Mouse (Mus musculus): ENCODE measurements around the gene Zc3h7b. TPM values are rescaled to one million over a fixed set of nuclear protein-coding genes. Genes with fewer than 3 reads are reported as not detected.

The Zc3h7b gene
- polyA plus RNA-seq, 1 experiment from 2014 or later: 26.6 TPM

GRCm38 (mm10) chr15:81836966-81837920, 92.4 kb downstream of the Zc3h7b start:
- ATAC-seq (ENCODE audit: insufficient number of reproducible peaks, insufficient read depth, low FRiP score, low read depth): no peak
- Histone ChIP-seq H3K9me3 (ENCODE audit: control insufficient read depth, low read length) (no peaks in the 10 kb centered on the region), H3K27ac (replicated peaks in 1 of 2; ENCODE audit: control insufficient read depth in 1 of 2, insufficient read depth in 1 of 2, low read depth in 2 of 2, low read length in 2 of 2) (peak overlapping the region in 1 of 2 experiments; percentile 62; a peak in 1 of 4 replicates), H3K4me1 (ENCODE audit: control insufficient read depth in 2 of 2, insufficient read depth in 2 of 2, low read length in 2 of 2) (peaks cover 29 to 47% of the 10 kb centered on the region in 2 experiments), H3K27me3 (ENCODE audit: control insufficient read depth, insufficient read depth, low read length) (no peaks in the 10 kb centered on the region), H3K36me3 (ENCODE audit: control insufficient read depth, insufficient read depth, low read length) (no peaks in the 10 kb centered on the region), H3K4me3 (ENCODE audit: control insufficient read depth in 1 of 2, insufficient read depth in 1 of 2, low read depth in 1 of 2, low read length in 2 of 2) (peak overlapping the region in 1 of 2 experiments; percentile 36; a peak in 1 of 4 replicates), H3K4me2 (ENCODE audit: low read length) (peak overlapping the region; percentile 73), H3K9ac (ENCODE audit: low read length) (peak overlapping the region; percentile 68)
- 58% methylated on average over 7 of the region's 7 CpGs for WGBS

- Histone ChIP-seq H3K4me3 (ENCODE audit: control insufficient read depth in 1 of 2, insufficient read depth in 1 of 2, low read depth in 1 of 2, low read length in 2 of 2) (no peak overlapping the region), H3K27me3 (ENCODE audit: control insufficient read depth, insufficient read depth, low read length) (no peaks in the 10 kb centered on the region), H3K27ac (replicated peaks in 1 of 2; ENCODE audit: control insufficient read depth in 1 of 2, insufficient read depth in 1 of 2, low read depth in 2 of 2, low read length in 2 of 2) (no peak overlapping the region), H3K4me2 (ENCODE audit: low read length) (no peak overlapping the region), H3K9me3 (ENCODE audit: control insufficient read depth, low read length) (no peaks in the 10 kb centered on the region), H3K36me3 (ENCODE audit: control insufficient read depth, insufficient read depth, low read length) (no peaks in the 10 kb centered on the region), H3K9ac (ENCODE audit: low read length) (no peak overlapping the region), H3K4me1 (ENCODE audit: control insufficient read depth in 2 of 2, insufficient read depth in 2 of 2, low read length in 2 of 2) (peaks cover 29 to 43% of the 10 kb centered on the region in 2 experiments)
- 68% methylated on average over 14 of the region's 14 CpGs for WGBS
- ATAC-seq (ENCODE audit: insufficient number of reproducible peaks, insufficient read depth, low FRiP score, low read depth): no peak
These were observed 93.8 kb downstream of the Zc3h7b start for GRCm38 (mm10) chr15:81838554-81839235.

GRCm38 (mm10) chr15:81839634-81840033, 94.8 kb downstream of the Zc3h7b start:
- H3K36me3 ChIP-seq (ENCODE audit: control insufficient read depth, insufficient read depth, low read length): no peaks in the 10 kb centered on the region
- peaks cover 22 to 34% of the 10 kb centered on the region in 2 experiments for H3K4me1 ChIP-seq (ENCODE audit: control insufficient read depth in 2 of 2, insufficient read depth in 2 of 2, low read length in 2 of 2)
- H3K4me3 ChIP-seq (ENCODE audit: control insufficient read depth in 1 of 2, insufficient read depth in 1 of 2, low read depth in 1 of 2, low read length in 2 of 2): no peak overlapping the region
- WGBS: 44% methylated on average over 5 of the region's 5 CpGs
- H3K9me3 ChIP-seq (ENCODE audit: control insufficient read depth, low read length): no peaks in the 10 kb centered on the region
- H3K27ac ChIP-seq (replicated peaks in 1 of 2; ENCODE audit: control insufficient read depth in 1 of 2, insufficient read depth in 1 of 2, low read depth in 2 of 2, low read length in 2 of 2): peak overlapping the region; percentile 46 to 67
- peak; percentile 82 for ATAC-seq (ENCODE audit: insufficient number of reproducible peaks, insufficient read depth, low FRiP score, low read depth)
- no peak overlapping the region for H3K4me2 ChIP-seq (ENCODE audit: low read length)
- no peaks in the 10 kb centered on the region for H3K27me3 ChIP-seq (ENCODE audit: control insufficient read depth, insufficient read depth, low read length)
- H3K9ac ChIP-seq (ENCODE audit: low read length): peak overlapping the region; percentile 34; the same call in 1 of the 2 replicates

GRCm38 (mm10) chr15:81840306-81840705, 95.4 kb downstream of the Zc3h7b start:
- WGBS: 89% methylated on average over 7 of the region's 7 CpGs
- Histone ChIP-seq H3K4me1 (ENCODE audit: control insufficient read depth in 2 of 2, insufficient read depth in 2 of 2, low read length in 2 of 2) (peaks cover 22 to 33% of the 10 kb centered on the region in 2 experiments), H3K9ac (ENCODE audit: low read length) (no peak overlapping the region), H3K36me3 (ENCODE audit: control insufficient read depth, insufficient read depth, low read length) (no peaks in the 10 kb centered on the region), H3K4me2 (ENCODE audit: low read length) (no peak overlapping the region), H3K4me3 (ENCODE audit: control insufficient read depth in 1 of 2, insufficient read depth in 1 of 2, low read depth in 1 of 2, low read length in 2 of 2) (no peak overlapping the region), H3K27me3 (ENCODE audit: control insufficient read depth, insufficient read depth, low read length) (no peaks in the 10 kb centered on the region), H3K27ac (replicated peaks in 1 of 2; ENCODE audit: control insufficient read depth in 1 of 2, insufficient read depth in 1 of 2, low read depth in 2 of 2, low read length in 2 of 2) (peak overlapping the region in 1 of 2 experiments; percentile 67; a peak in 1 of 4 replicates), H3K9me3 (ENCODE audit: control insufficient read depth, low read length) (no peaks in the 10 kb centered on the region)
- ATAC-seq (ENCODE audit: insufficient number of reproducible peaks, insufficient read depth, low FRiP score, low read depth): no peak

GRCm38 (mm10) chr15:81842275-81842674, 97.4 kb downstream of the Zc3h7b start:
- Histone ChIP-seq H3K4me3 (ENCODE audit: control insufficient read depth in 1 of 2, insufficient read depth in 1 of 2, low read depth in 1 of 2, low read length in 2 of 2) (no peak overlapping the region), H3K36me3 (ENCODE audit: control insufficient read depth, insufficient read depth, low read length) (peaks cover 5% of the 10 kb centered on the region), H3K9ac (ENCODE audit: low read length) (no peak overlapping the region), H3K4me2 (ENCODE audit: low read length) (no peak overlapping the region), H3K27ac (replicated peaks in 1 of 2; ENCODE audit: control insufficient read depth in 1 of 2, insufficient read depth in 1 of 2, low read depth in 2 of 2, low read length in 2 of 2) (no peak overlapping the region), H3K4me1 (ENCODE audit: control insufficient read depth in 2 of 2, insufficient read depth in 2 of 2, low read length in 2 of 2) (peaks cover 18 to 23% of the 10 kb centered on the region in 2 experiments), H3K27me3 (ENCODE audit: control insufficient read depth, insufficient read depth, low read length) (no peaks in the 10 kb centered on the region), H3K9me3 (ENCODE audit: control insufficient read depth, low read length) (no peaks in the 10 kb centered on the region)
- no peak for ATAC-seq (ENCODE audit: insufficient number of reproducible peaks, insufficient read depth, low FRiP score, low read depth)
- 82% methylated on average over 7 of the region's 7 CpGs for WGBS

- no peak overlapping the region for H3K4me3 ChIP-seq (ENCODE audit: control insufficient read depth in 1 of 2, insufficient read depth in 1 of 2, low read depth in 1 of 2, low read length in 2 of 2)
- H3K27ac ChIP-seq (replicated peaks in 1 of 2; ENCODE audit: control insufficient read depth in 1 of 2, insufficient read depth in 1 of 2, low read depth in 2 of 2, low read length in 2 of 2): no peak overlapping the region
- 69% methylated on average over 5 of the region's 5 CpGs for WGBS
- peaks cover 5 to 6% of the 10 kb centered on the region in 2 experiments; a peak in 3 of 4 replicates for H3K4me1 ChIP-seq (ENCODE audit: control insufficient read depth in 2 of 2, insufficient read depth in 2 of 2, low read length in 2 of 2)
- H3K9me3 ChIP-seq (ENCODE audit: control insufficient read depth, low read length): no peaks in the 10 kb centered on the region
- H3K4me2 ChIP-seq (ENCODE audit: low read length): no peak overlapping the region
- H3K27me3 ChIP-seq (ENCODE audit: control insufficient read depth, insufficient read depth, low read length): no peaks in the 10 kb centered on the region
- H3K9ac ChIP-seq (ENCODE audit: low read length): no peak overlapping the region
- no peak for ATAC-seq (ENCODE audit: insufficient number of reproducible peaks, insufficient read depth, low FRiP score, low read depth)
- peaks cover 27% of the 10 kb centered on the region for H3K36me3 ChIP-seq (ENCODE audit: control insufficient read depth, insufficient read depth, low read length)
These were observed 100.3 kb downstream of the Zc3h7b start for GRCm38 (mm10) chr15:81845033-81845625.

- 15% methylated on average over 4 of the region's 4 CpGs for WGBS
- Histone ChIP-seq H3K27me3 (ENCODE audit: control insufficient read depth, insufficient read depth, low read length) (no peaks in the 10 kb centered on the region), H3K27ac (replicated peaks in 1 of 2; ENCODE audit: control insufficient read depth in 1 of 2, insufficient read depth in 1 of 2, low read depth in 2 of 2, low read length in 2 of 2) (no peak overlapping the region), H3K9me3 (ENCODE audit: control insufficient read depth, low read length) (no peaks in the 10 kb centered on the region), H3K4me3 (ENCODE audit: control insufficient read depth in 1 of 2, insufficient read depth in 1 of 2, low read depth in 1 of 2, low read length in 2 of 2) (no peak overlapping the region), H3K36me3 (ENCODE audit: control insufficient read depth, insufficient read depth, low read length) (peaks cover 33% of the 10 kb centered on the region), H3K9ac (ENCODE audit: low read length) (no peak overlapping the region; the same call in 1 of the 2 replicates), H3K4me2 (ENCODE audit: low read length) (no peak overlapping the region), H3K4me1 (ENCODE audit: control insufficient read depth in 2 of 2, insufficient read depth in 2 of 2, low read length in 2 of 2) (peaks cover 5% of the 10 kb centered on the region in 2 experiments; a peak in 2 of 4 replicates)
- no peak for ATAC-seq (ENCODE audit: insufficient number of reproducible peaks, insufficient read depth, low FRiP score, low read depth)
These were observed 100.9 kb downstream of the Zc3h7b start for GRCm38 (mm10) chr15:81845724-81846123.
